Mouse (Mus musculus): ENCODE measurements around the gene Irf1.

Irf1 gene

DNA sequence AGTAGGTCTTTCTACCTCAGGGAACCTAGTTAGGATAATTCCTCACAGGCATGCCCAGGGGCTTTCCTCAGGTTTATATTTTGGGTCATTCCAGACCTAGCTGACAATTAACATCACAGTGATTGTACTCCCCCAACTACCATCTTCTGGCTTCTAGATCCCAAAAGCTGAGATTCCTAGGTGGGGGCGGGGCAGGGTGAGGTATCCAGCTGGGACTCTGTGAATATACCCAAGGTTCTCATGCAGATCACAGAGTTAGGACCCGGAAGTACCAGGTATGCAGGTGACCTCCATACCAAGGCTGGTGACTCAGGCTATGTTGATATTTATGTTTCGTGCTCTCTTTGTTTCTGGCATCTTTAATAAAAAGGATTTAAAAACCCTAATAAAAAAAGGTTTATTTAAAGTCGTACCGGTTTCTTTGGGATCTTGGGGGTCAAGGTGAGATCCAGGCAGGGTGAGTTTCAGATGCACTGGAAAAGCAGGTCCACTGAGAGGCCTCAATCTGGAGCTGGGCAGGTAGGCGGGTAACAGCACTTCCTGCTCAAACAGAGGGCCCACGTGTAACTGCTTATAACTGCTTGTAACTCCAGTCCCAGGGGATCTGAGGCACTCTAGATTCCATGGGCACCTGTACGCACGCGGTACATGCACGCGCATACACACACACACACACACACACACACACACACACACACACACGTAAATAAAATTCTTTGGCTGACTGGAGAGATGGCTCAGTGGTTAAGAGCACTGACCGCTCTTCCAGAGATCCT, 34.9 kb downstream of the Irf1 start:
- no peak for DNase-seq (ENCODE audit: extremely low spot score, low read depth, low spot score)

DNA sequence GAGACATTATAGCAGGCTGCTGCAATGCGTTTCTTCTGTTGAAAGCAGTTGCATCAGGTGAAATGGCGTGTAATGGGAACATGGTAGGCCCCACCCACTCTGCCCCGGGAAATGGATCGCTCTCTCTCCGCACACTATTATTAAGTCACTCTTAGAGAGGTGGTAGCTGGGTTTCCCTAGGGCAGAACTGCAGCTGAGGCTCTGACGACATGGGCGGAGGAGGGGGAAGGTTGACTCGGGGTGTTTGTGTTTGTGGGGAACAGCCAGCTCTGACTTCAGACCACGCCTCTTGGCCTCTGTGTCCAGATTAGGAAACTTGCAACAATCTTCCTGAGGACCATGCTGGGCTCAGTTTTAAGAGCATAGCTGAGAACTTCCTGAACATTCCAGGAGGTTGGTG, 36.0 kb downstream of the Irf1 start:
- no peak for DNase-seq (ENCODE audit: extremely low spot score, low read depth, low spot score)

DNA sequence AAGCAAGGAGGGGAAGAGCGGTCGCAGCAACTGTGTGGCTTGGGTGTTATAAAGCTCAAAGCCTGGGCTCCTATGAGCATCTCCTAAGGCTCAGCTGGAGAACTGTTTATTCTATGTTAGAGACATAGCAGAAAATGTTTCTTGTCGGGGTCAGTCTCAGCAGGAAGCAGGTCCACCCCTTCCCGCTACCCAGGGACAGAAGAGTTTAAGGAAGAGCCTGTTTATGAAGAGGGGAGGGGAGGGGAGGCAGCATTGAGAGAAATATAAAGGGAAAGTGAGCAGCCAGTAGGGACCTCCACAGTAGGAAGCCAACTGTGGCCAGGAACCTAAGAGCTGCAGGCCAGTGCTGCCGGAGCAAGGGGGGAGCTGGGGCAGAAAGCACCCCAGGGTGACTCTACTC, 39.5 kb downstream of the Irf1 start:
- no peak for DNase-seq (ENCODE audit: extremely low spot score, low read depth, low spot score)

DNA sequence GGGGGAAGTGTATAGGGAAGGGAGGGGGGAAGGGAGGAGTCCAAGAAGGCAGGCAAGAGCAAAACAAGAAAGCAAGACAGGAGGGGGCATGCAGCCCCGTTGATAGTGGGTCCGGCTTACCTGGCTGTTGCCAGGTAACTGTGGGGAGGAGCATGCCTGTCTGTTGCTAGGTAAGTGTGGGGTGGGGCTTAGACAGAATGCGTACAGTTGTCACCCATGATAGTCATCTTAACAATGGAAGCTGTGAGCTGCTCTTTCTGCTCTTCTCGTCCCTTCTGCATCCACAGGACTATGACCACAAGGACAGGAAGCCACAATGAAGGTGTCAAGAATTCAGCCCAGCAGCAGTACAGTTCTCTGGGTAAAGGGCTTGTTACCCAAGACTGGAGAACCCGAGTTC, 40.3 kb downstream of the Irf1 start:
- no peak for DNase-seq (ENCODE audit: extremely low spot score, low read depth, low spot score)

DNA sequence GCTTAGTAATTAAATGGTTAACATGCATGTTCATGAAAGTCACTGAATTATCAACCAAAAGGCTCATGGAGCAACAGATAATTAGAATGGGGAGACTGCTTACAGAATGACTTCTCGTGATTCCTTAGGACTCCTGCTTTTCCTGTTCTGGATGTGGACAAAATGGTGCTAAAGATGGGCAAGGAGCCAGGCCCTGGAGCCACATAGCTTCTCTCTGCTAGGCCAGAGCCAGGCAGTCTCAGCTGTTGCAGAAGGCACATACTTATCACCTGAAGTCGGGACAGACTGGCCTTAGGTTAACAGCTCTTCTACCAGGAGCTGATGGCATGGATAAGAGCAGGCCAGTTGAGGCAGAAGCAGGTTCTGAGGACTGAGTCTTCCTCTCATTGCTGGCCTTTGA, 40.9 kb downstream of the Irf1 start:
- no peak for DNase-seq (ENCODE audit: extremely low spot score, low read depth, low spot score)

DNA sequence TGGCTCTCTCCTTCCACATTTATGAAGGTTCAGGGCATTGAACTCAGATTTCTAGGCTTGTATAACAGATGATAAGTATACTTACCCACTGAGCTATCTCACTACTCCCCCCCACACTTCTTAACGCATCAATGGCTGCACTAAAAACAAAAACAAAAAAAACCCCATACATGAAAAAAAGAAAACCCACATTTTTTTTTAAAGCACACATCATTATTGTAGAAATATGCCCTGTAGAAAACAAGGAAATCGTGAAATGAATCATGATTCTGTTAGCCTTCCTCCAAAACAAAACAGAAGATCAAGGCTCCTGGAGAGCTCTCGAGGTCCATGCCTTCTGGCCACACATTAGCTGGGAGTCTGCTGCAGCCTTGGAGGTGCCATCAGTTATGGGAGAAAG, 41.5 kb downstream of the Irf1 start:
- DNase-seq (ENCODE audit: extremely low spot score, low read depth, low spot score) = no peak

DNA sequence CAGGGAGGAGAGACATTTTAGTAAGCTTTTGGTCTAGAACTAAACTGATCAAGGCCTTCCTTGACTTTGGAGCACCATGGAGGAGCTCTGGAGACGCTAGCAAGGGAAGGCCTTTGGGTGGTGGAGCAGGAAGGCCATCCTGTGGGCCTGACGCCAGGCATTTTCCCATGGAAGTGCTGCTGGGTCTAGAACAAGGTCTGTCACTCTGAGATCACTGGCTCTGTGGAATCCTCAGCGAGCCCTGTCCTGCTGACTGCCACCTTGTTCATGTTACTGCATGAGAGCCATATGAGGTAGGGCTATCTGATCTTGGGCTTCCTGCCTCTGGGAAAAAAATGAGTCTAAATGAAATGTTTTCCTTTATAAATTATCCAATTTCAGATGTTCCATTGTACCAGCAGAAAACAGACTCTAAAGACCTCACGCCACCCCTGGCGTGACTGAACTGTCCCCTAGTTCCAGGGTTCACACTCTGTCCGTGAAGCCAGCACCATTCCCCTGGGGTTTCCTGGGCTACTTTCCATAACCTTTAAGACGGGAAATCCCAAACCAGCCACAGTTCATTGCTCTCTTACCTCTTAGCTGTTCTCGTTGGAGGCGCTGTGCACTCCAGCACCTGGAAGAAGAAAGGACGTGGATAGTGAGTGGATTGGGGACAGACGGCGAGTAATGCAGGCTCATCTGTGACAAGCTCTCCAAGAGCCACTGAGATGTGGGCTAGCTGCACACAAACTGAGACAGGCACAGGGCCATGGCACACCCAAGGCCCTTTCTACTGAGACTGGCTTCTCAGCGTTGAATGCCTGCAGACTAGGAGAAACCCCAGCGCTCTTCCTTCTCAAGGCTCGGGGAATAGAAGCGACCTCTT, 43.4 kb downstream of the Irf1 start:
- no peak for DNase-seq (ENCODE audit: extremely low spot score, low read depth, low spot score)

DNA sequence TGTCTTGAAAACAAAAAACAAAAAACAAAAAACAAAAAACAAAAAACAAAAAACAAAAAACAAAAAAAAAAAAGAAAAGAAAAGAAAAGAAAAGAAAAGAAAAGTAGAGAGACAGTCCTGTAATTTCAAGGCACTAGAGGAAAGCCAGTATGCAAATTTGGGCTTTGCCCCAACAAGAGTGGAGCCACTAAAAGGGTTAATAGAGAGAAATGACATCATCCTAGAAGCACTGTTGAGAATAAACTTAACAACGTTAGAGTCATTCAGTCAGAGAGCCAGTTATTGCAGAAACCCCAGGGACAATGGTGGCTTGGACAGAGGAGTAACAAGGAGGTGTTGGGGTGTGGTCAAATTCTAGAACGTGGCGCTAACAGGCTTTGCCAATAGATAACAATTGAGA, 45.0 kb downstream of the Irf1 start:
- no peak for DNase-seq (ENCODE audit: extremely low spot score, low read depth, low spot score)

DNA sequence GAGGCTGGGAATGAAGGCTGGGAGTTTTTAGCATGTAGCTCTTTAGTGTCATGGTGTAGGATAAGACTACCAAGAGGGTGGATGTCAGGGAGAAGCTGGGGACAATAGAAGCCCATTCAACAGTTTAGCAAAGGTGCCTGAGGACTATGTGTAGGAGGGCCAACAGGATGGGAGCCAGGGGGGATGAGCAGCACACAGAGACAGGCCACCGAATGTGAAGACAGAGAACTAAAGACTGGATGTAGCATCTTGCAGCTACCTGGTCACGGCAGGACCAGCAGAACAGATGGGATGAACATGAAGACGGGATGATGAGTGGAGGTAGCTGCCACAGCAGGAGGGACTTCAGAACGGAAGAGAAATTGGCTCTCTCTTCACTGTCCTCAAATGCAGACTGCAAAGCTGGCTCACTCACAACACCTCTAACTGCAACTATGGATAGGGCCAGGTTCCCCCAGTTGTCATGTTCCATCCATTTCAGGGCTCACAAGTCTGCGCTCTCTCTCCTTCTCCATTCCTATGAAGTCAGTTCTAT, 47.1 kb downstream of the Irf1 start:
- no peak for DNase-seq (ENCODE audit: extremely low spot score, low read depth, low spot score)

DNA sequence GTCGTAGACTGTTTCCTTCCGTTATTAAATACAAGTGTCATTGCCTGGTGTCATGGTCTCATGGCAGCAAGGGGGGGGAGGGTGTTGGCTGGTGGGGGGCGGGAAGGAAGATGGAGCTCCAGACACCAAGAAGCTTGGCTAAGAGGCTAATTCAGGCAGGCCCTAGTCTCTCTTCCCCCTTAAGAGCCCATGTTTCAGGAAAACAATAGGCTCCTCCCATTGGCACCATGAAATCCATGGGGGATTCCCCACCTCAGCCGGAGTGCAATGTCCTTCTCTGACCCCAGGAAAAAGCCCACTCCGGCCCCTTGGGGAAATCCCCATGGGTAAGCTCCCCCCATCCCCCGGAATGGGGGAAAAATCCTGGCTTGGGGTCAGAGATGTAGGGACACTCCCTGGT, 49.0 kb downstream of the Irf1 start:
- DNase-seq (ENCODE audit: extremely low spot score, low read depth, low spot score) = no peak

DNA sequence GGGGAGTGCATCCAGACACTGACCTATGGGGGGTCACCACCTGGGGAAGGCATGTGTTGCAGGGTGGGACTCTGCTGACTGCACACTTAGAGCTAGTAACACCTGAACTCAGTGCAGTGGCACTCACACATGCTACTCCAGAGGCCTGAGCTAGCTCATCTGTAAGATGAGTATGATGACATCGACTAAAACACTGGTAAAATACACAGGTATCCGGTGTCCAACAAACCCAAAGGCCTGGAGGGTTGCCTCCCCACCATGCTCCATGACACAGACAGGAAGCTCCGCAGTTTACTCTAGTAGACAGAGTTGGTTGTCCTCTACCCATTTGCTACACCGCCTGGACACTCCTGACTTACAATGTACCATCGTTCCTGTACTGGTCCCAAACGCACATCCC, 49.7 kb downstream of the Irf1 start:
- no peak for DNase-seq (ENCODE audit: extremely low spot score, low read depth, low spot score)

DNA sequence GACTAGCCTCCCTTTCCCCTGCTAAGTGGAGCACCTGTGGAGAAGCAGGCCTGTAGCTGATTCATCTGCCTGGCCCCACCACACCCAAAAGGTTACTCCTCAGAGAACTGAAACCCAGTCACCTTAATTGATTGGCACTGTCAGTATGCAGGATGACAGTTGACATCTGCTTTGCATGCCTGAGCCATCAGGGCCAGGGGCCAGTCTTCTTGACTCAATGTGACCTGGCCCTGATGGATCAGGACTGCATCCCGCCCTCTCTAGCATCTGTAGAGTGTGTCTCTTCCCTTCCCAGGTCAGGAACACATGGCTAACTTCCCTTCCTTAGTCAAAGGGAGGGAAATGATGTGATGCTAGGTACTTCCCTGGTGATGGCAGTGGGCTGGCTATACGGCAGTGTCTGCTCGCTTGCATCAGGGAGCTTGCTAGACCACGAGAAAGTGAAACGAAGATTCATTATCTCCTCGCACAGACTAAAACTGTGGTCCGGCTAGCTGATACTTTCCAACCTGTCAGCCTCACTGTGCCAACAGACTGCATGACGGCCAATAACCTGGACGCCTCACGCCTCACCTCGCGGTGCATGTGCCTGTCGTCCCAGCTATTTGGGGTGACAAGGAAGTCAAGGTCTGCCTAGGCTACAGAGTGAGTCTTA, 50.8 kb downstream of the Irf1 start:
- DNase-seq (ENCODE audit: extremely low spot score, low read depth, low spot score) = no peak

DNA sequence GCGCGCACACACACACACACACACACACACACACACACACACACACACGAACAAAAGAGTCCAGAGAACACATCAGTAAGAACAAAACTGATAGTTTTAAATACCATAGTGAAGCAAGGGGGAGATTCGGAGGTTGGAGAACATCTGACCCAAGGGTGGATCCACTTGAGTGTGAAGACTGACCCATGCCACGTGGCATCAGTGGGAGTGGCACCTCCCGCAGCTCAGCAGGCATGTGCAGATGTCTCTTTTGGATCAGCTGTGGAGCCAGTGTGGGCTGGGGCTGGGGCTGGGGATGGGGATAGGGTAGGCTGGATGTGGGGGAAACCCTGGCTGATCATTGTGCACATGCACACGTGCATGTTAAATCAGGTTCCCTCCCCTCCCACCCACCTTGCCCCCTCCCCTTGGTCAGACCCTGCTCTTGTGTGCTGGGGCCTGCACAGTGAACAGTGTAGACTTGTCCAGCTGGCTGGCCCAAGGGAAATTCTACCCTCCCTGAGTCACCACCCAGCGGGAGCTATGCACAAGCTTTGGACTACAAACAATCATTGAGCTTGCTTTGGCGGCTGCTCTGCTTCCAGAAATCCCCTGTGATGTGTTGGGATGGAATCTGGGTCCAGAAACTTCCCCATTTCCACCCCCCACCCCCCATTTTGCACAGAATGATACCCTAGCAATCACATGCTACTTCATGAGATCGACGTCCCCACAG, 51.6 kb downstream of the Irf1 start:
- no peak for DNase-seq (ENCODE audit: extremely low spot score, low read depth, low spot score)

DNA sequence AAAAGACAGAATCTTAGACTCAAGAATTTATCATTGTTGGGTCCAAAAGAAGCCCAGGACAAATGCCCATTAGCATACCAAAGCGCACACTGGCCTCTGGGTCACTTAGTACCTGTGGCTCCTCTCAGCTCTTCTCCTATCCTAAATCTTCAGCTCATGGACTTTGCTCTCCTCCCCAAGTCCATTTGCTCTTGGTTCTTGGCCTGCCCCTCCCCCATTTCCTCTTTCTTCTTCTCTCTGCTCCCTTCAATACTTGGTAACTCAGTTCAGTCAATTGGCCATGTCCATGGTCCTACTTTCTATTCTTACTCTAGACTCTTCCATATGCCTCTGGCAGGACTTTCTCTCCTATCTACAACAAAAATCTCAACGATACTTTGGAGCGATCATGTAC, 52.1 kb downstream of the Irf1 start:
- DNase-seq (ENCODE audit: extremely low spot score, low read depth, low spot score) = no peak

DNA sequence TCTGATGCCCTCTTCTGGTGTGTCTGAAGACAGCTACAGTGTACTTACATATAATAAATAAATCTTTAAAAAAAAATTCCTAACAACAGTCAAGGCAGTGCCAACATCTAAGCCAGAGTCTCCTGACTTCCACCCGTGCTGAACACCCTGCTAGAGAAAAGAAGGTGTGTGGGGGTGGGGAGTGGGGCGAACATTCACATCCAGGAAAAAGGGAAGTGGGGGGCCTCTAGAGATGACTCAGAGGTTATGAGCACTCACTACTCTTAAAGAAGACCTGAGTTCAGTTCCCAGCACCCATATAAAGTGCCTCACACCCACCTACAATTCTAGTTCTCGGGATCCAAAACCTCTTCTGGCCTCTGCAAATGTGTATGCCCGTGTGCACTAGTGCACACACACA, 55.6 kb downstream of the Irf1 start:
- DNase-seq (ENCODE audit: extremely low spot score, low read depth, low spot score) = no peak

All from hindlimb bud, embryonic 11.5 days (tissue).